Mouse (Mus musculus) kidney, adult 2 months (tissue): Measurements from ENCODE around the gene Btd. TPM values are rescaled to one million over a fixed set of nuclear protein-coding genes. Genes with fewer than 3 reads are reported as not detected.

ENCODE experiments used
- DNase-seq: peaks from one replicate; pipeline ENCODE4 v3.0.0; 2021
- H3K27ac ChIP-seq: fragments of 200-500 bp; 2 replicates; pipeline ENCODE4 v1.5.1; 2012; ENCODE audit warnings: low read depth, low read length, control low read depth, inconsistent platforms; ENCODE audit not compliant: insufficient read depth
- H3K27me3 ChIP-seq: fragments of 200-500 bp; replicated peaks from 2 replicates; pipeline ENCODE4 v1.6.1; 2012; ENCODE audit warnings: mild to moderate bottlenecking, moderate library complexity, low read length, inconsistent platforms; ENCODE audit not compliant: control insufficient read depth, insufficient read depth
- H3K36me3 ChIP-seq: fragments of 200-500 bp; 2 replicates; pipeline ENCODE4 v1.6.1; 2012; ENCODE audit warnings: mild to moderate bottlenecking, moderate library complexity, low read length, inconsistent platforms; ENCODE audit not compliant: control insufficient read depth, insufficient read depth
- H3K4me1 ChIP-seq: fragments of 200-500 bp; 2 replicates; pipeline ENCODE4 v1.6.1; 2011; ENCODE audit warnings: low read length; ENCODE audit not compliant: control insufficient read depth, insufficient read depth
- H3K4me3 ChIP-seq: fragments of 200-500 bp; 2 replicates; pipeline ENCODE4 v1.5.1; 2011; ENCODE audit warnings: mild to moderate bottlenecking, low read depth, low read length, control low read depth; ENCODE audit not compliant: insufficient read depth
- CTCF ChIP-seq: fragments of 200-500 bp; conservative IDR thresholded peaks from 2 replicates; pipeline ENCODE4 v1.5.1; 2011; ENCODE audit warnings: low read depth, mild to moderate bottlenecking, control low read depth, low read length, moderate library complexity, mixed read lengths; ENCODE audit not compliant: insufficient read depth, insufficient read length
- POLR2A ChIP-seq: fragments of 200-500 bp; IDR thresholded peaks from one replicate; pipeline ENCODE4 v1.6.1; 2011; ENCODE audit warnings: low read depth, low read length, control low read depth
- WGBS: fragments of 180-500 bp; shearing (Covaris S2); methylation state at CpG from one replicate; pipeline ENCODE4 v1.1.7; 2018; 5-methylcytosine and 5-hydroxymethylcytosine counted together
- polyA plus RNA-seq: library from polyadenylated mRNA; depleted of rRNA; stranded (reverse); fragments of >200 nt; gene quantifications from 2 replicates; pipeline ENCODE4 v1.2.3, GENCODE M21; 2012

The Btd gene
- polyA plus RNA-seq, 1 experiment, result 119 TPM

DNA sequence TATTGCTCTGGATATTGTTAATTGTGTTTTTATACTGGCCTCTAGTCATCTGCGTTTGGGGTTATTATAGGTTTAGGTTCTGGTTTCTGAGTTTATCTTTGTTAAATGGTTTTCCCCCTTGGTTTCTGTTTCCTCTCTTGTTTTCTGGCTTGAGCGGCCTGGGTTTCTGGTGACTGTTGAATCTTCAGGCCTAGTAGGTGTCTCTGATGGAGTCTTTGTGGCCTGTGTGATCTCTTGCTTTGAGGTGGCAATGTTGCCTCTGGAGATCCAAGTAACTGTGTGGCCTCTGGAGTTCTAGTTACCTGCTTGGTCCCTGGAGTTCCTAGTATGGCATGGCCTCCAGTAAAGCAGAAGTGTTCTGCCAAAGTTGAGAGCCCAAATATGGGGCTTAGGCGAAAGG lies 39.8 kb downstream of the Btd start:
- Histone ChIP-seq H3K27ac (no peak overlapping the region), H3K36me3 (no peaks in the 10 kb centered on the region), H3K27me3 (no peaks in the 10 kb centered on the region), H3K4me1 (no peaks in the 10 kb centered on the region), H3K4me3 (no peak overlapping the region)
- WGBS, result 96% methylated on average over 3 of the region's 3 CpGs
- TF ChIP-seq POLR2A, result no peak
- TF ChIP-seq CTCF, result no peak
- DNase-seq, result no peak

DNA sequence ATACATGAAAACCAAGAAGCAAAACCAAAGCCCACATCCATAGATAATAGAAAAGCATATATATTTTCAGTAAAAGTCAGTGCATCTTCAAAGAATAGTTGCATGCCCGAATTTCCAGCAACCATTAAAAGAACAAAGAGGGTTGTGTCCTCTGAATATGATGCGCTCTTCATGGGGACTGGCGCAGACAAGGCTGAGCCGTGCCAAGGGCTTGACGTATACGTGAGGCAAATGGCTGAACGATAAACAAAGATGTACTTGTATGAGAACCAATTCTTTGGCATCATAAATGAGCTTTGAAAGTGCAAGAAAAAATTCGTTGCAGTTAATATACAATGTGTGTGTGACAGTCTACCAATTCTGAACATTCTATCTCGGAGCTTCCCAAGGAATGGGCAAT lies 40.5 kb downstream of the Btd start:
- DNase-seq, result no peak
- 90% methylated on average over 9 of the region's 9 CpGs for WGBS
- Histone ChIP-seq H3K4me1 (no peaks in the 10 kb centered on the region), H3K27me3 (no peaks in the 10 kb centered on the region), H3K27ac (no peak overlapping the region), H3K36me3 (no peaks in the 10 kb centered on the region), H3K4me3 (no peak overlapping the region)
- TF ChIP-seq CTCF (no peak), POLR2A (no peak)

GRCm38 (mm10) chr14:31681931-31682555 lies 41.2 kb downstream of the Btd start:
- H3K27me3 ChIP-seq, result no peaks in the 10 kb centered on the region
- no peaks in the 10 kb centered on the region for H3K36me3 ChIP-seq
- no peak for TF ChIP-seq CTCF
- TF ChIP-seq POLR2A, result no peak
- no peak for DNase-seq
- 63% methylated on average over 5 of the region's 5 CpGs for WGBS
- no peak overlapping the region for H3K27ac ChIP-seq
- H3K4me1 ChIP-seq, result no peaks in the 10 kb centered on the region
- H3K4me3 ChIP-seq, result no peak overlapping the region

DNA sequence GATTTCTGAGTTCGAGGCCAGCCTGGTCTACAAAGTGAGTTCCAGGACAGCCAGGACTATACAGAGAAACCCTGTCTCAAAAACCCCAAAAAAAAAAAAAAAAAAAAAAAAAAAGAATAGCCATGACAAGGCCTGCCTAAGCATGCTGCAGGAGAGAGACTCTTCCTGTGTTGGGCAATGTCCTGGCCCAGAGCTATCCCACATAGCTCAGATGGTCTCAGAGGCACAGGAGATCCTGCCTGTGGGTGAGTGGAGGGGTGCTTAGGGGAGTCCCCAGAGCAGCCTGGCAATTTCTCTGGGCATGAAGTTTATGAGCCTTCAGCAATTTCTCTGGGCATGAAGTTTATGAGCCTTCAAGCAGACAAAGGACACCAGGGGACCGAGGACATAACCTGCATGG lies 42.8 kb downstream of the Btd start:
- Histone ChIP-seq H3K4me3 (no peak overlapping the region), H3K4me1 (no peaks in the 10 kb centered on the region), H3K27me3 (no peaks in the 10 kb centered on the region), H3K36me3 (no peaks in the 10 kb centered on the region), H3K27ac (no peak overlapping the region)
- DNase-seq, result no peak
- no peak for TF ChIP-seq POLR2A
- no peak for TF ChIP-seq CTCF
- 77% methylated on average over 2 of the region's 2 CpGs for WGBS

- TF ChIP-seq CTCF (no peak), POLR2A (no peak)
- DNase-seq, result no peak
- H3K36me3 ChIP-seq, result no peaks in the 10 kb centered on the region
- H3K4me3 ChIP-seq, result no peak overlapping the region
- 65% methylated on average over 7 of the region's 7 CpGs for WGBS
- no peaks in the 10 kb centered on the region for H3K27me3 ChIP-seq
- no peak overlapping the region for H3K27ac ChIP-seq
- no peaks in the 10 kb centered on the region for H3K4me1 ChIP-seq
Observed at GRCm38 (mm10) chr14:31684343-31685040, 43.7 kb downstream of the Btd start.

DNA sequence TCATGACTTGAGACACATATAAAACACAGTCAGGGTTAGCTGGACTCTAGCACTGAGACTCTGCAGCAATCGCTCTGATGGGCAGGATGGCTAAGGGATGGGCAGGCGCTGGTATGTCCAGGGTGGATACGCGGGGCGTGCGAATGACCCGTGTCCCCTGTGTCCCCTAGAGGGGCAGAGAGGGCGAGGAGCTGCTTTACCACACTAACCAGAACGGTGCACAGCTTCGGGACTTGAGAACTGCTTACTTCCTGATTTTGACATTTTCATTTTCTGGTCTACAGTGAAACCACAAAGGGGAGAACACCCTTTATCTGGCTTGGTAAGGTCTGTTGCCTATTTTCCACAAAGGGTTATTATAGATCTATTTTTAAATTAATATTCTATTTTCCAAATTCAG lies 44.9 kb downstream of the Btd start:
- TF ChIP-seq CTCF (no peak), POLR2A (no peak)
- no peaks in the 10 kb centered on the region for H3K36me3 ChIP-seq
- no peaks in the 10 kb centered on the region for H3K4me1 ChIP-seq
- DNase-seq, result no peak
- 78% methylated on average over 10 of the region's 10 CpGs for WGBS
- no peak overlapping the region for H3K27ac ChIP-seq
- no peaks in the 10 kb centered on the region for H3K27me3 ChIP-seq
- no peak overlapping the region for H3K4me3 ChIP-seq

DNA sequence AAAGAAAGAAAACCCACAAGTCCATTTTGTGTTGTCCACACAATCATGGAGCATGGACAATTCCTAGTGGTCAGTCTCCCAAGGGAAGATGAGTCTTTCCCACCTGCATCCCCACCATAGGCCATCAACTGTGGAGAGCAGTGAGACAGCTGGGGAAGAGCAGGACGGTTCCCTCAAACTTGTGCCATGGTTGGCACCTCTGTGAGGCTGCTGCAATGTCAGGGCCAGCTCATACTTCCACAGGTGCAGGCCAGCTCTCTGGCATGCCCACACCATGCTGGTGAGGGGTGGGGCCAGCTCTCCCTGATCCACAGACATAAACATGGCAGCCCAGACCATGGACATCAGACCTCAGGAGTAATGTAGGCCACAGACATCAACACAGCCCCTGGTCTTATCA lies 45.4 kb downstream of the Btd start:
- no peaks in the 10 kb centered on the region for H3K4me1 ChIP-seq
- no peaks in the 10 kb centered on the region for H3K36me3 ChIP-seq
- H3K27me3 ChIP-seq, result no peaks in the 10 kb centered on the region
- H3K27ac ChIP-seq, result no peak overlapping the region
- H3K4me3 ChIP-seq, result no peak overlapping the region
- no peak for DNase-seq
- WGBS, result 100% methylated on average over 1 of the region's 1 CpGs
- TF ChIP-seq CTCF, result no peak
- TF ChIP-seq POLR2A, result no peak

GRCm38 (mm10) chr14:31692536-31692935 lies 51.7 kb downstream of the Btd start:
- DNase-seq, result no peak
- Histone ChIP-seq H3K4me3 (no peak overlapping the region), H3K36me3 (no peaks in the 10 kb centered on the region), H3K4me1 (no peaks in the 10 kb centered on the region), H3K27me3 (no peaks in the 10 kb centered on the region), H3K27ac (no peak overlapping the region)
- TF ChIP-seq POLR2A (no peak), CTCF (no peak)
- 85% methylated on average over 6 of the region's 6 CpGs for WGBS
